Mouse (Mus musculus) telencephalon, adult 2 months (tissue): ENCODE results near the gene Rapgef4.

Experiments
- DNase-seq: peaks from one replicate; pipeline ENCODE4 v3.0.0-alpha.2; 2011; ENCODE audit warnings: low read depth, low spot score

Rapgef4 gene

GRCm38 (mm10) chr2:71982868-71983597 lies 2.0 kb downstream of the Rapgef4 start:
- DNase-seq: no peak

DNA sequence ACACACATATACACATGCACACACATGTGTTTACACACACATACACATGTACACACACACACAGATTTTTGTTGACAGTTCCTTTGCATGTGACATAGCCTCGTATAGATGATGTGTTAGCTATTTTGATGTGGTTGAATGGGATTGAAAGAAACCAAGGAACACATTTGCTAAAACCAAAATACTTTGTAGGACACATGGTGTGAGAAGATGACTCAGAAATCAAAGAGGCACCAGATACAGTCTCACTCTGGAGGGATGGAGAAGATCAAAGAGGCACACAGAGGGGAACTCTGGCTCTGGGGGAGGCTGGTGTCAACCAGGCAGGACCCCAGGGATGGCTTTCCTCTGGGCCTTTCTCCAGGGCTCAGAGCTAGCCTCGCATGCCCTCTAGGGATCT lies 4.7 kb downstream of the Rapgef4 start:
- DNase-seq: no peak

- no peak for DNase-seq
Observed at GRCm38 (mm10) chr2:71986276-71986848, 5.3 kb downstream of the Rapgef4 start.

DNA sequence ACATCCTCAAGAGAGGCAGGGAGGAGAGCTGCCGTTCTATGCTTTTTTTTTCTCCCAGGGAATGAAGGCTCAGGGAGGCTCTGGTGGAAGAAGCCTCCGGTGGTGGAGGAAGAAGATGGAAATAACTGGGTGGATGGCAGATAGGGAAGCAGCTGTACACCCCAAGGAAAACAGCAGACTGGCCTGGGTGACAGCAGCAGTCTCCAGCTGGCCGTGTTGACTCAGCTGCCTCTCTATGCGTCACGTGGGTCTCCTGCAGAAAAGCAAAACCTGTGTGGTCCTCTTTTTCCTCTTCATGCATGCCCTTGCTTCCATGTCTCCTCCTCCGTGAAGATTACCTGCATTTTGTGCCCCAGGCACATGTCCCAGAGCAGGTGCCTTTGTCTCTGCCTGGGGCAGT lies 7.5 kb downstream of the Rapgef4 start:
- no peak for DNase-seq

DNA sequence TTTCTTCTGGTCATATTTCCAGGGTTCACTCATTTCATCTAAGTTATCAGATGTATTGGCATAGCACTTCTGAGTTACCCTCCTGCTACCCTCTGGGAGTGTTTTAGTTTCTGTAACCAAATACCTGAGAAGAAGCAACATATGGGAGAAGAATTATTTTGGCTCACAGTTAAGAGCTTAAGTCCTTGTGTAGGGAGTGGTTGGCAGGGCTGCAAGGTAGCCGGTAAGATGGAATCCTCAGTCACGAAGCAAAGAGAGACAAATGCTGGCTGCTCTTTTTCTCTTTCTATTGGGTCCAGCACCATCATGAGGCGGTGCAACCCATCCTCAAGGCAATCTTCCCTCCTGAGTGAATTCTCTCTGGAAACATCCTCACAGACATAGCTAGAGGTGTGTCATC lies 11.1 kb downstream of the Rapgef4 start:
- no peak for DNase-seq

- no peak for DNase-seq
Observed at GRCm38 (mm10) chr2:71993729-71994423, 12.8 kb downstream of the Rapgef4 start.

DNA sequence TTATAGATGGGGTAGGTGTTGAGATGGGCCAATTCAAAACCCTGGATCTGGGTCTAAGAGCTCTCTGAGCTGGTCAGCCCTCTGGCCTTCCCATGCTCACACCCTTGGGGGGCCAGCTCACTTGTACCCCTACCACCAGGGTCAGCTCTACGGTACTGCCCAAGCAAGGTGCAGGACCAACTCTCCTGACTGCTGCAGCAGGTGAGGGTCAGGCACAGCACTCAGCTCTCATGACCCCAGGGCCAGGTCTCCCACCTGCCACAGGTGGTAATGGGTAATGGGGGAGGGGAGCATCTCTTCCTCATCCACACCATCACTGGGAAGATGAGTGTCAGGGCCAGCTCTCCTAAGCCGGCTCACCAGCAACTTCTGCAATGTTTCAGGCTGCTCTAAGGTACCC lies 17.5 kb downstream of the Rapgef4 start:
- no peak for DNase-seq

DNA sequence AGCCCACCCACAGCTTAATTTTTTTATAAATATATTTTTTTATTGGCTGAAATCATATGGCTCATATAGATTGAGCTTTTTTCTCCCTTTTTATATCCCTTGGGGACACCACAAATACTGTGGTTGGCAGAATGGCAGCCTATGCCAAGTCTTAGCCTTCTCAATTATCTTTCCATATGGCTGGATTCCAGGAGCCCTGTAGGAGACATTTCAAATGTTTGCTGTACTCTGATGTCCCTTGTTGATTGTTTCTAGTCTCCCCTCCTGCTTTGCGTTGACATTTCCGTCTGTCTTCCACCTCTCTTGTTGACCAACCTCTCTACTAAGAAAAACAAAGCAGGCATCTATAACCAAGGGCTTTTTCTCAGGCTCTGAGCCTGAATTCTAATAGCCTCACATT lies 19.1 kb downstream of the Rapgef4 start:
- DNase-seq: no peak

- DNase-seq: no peak
Observed at GRCm38 (mm10) chr2:72002843-72003370, 21.9 kb downstream of the Rapgef4 start.

DNA sequence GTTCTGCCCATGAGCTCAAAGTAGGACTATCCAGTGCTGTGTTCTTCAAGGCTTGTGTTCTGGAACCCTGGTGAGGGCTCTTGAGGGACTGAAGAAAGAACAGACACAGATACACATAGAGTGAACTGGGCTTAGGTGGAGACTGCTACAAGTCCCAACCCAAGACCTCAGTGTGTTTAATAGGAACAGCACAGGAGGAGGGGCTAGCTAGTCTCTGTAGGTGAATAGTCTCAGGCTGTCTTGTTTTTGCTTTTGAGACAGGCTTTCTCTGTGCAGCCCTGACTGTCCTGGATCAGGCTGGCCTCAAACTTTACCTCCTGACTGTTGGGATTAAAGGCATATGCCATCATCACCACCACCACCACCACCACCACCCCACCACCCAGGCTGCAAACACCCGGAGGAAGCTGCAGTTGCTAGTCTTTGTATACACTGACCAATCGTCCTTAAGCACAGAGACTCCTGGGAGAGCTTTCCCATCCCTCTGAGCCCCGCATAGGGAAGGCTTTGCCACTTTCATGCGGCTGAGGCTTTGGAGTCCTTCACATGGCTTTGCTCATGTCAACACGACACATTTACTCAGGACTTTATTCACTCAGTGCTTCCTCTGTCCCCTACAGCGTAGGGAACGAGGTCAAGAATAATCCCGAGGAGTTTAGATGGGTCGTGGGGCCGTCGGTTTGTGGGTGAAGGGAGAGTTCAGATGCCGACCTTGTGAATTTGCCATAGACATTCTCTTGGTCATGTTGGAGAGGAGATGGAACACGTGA lies 22.9 kb downstream of the Rapgef4 start:
- DNase-seq: no peak

DNA sequence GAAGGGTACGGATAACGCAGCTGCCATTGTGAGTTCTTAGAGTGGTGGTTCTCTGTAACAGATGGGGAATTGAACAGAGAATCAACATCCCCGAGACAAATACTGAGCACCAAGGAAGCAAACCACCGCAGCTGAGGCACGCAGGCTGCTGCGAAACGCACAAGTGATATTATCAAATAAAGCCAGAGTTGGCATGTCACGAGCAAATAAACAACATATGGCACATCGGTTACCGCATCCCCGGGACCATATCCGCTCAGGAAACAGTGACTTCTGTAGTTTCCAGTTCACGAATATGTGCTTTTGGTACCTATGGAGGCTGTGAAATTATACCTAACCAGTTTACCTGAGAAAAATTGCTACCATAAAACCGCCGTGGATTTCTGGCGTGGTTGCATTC lies 24.0 kb downstream of the Rapgef4 start:
- DNase-seq: no peak

DNA sequence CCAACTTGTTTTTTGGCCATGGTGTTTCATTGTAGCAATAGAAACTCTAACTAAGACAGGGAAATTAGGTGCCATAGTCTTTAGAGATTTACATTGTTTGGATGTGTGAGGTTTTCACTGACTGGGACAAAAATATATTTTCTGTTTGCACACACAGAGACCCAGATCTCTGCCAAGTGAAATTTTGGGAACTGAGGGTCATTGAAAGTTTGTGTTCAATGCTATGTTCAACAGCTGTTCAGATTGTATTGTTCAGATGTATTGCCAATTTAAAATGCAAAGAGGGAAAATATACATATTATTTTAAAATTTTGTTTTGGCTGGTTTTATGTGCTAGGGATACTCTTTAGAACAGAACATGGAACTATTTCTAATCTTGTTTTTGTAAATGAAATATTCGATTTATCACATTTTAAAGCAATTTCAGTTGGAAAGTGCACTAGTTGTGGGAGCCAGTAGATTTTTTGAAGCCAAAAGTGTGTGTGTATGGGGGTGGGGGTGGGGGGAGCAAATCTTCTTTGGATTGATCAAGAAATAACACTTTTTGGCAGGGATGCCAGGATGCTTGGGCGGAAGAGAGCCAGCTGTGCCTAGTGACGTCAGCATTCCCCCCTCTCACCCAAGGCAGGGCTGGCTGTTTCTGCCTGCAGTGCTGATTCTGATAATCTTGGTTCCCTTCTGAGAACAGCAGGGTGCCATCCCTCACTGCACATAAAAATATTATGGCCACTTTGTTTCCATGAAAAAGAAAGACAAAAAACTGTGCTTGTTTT lies 28.6 kb downstream of the Rapgef4 start:
- DNase-seq: peak; percentile 67

DNA sequence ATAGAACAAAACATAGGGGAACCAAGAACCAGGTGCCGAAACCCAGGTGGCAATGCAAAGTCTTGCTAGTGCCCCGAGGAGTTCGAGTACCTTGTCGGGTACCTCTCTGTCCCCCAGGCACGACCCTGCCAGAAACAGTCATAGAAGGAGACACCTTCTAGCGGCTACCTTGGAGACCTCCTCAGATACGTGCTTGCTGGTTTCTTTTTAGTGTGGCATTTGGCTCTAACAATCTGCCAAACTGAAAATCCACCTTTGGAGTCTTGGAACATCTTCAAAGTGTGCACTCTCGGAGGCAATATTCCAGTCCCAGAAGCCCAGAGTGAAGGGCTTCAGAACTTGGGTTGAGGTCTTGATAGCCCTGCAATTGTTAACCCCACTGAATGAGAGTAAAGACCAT lies 34.3 kb downstream of the Rapgef4 start:
- DNase-seq: no peak

DNA sequence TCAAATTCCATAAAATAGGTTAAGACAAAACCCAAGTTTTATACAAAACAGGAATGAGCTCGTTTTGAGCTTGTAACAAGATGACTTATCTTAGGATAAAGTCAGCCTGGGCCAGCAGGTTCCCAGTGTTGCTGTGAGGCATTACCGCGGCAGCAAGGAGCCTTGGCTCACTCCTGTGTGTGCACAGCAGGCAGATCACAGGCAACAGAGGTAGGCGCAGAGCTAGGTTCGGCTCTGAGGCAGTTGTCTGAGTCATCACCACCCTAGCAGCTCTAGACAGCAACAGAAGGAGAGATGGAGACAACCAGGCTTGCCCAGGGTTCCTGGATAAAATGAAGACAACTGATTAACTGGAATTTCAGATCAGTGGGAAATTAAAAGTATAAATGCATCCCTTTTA lies 35.0 kb downstream of the Rapgef4 start:
- DNase-seq: peak; percentile 75

- DNase-seq: no peak
Observed at GRCm38 (mm10) chr2:72017168-72017567, 36.1 kb downstream of the Rapgef4 start.

DNA sequence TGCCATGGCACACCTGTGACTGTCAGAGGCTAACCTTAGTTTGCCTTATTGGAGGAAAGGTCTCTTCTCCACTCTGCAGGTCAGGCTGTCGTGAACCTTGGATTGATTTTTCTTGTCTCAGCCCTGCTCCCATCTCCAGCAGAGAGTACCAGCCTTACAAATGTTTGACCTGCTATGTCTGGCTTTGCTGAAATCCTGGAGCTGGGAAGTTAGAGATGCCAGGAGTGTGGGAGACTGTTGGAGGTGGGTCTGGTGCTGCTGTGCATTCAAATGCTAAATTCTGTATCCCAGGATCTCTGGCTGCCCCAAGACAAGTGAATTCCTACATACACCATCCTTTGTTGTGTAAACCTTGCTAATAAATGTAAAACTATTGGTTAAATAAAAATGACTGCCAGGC lies 37.7 kb downstream of the Rapgef4 start:
- no peak for DNase-seq

- no peak for DNase-seq
Observed at GRCm38 (mm10) chr2:72020755-72021154, 39.7 kb downstream of the Rapgef4 start.

GRCm38 (mm10) chr2:72021440-72021839 lies 40.4 kb downstream of the Rapgef4 start:
- DNase-seq: no peak

DNA sequence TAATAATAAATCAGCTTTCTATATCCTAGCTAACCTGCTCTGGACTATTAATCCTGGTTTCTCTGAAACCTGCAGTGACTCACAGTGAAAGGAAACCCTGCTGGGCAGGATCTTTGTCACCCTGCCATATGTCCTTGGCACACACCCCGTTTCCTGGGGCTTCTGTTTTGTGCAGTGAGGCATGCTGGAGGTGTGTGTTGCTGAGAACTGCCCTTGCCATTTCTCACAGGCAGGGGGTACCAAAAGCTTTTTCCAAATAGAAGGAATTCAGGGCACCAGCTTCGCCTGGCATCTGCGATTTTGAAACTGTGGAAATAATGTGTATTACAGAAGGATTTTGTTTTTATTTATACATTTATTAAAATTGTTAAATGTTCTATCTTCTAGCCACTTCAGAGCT lies 40.8 kb downstream of the Rapgef4 start:
- no peak for DNase-seq

- DNase-seq: no peak
Observed at GRCm38 (mm10) chr2:72023791-72024190, 42.8 kb downstream of the Rapgef4 start.

- DNase-seq: no peak
Observed at GRCm38 (mm10) chr2:72025660-72026059, 44.6 kb downstream of the Rapgef4 start.
